Mouse (Mus musculus): ENCODE measurements around the gene Ptgr2.

DNA sequence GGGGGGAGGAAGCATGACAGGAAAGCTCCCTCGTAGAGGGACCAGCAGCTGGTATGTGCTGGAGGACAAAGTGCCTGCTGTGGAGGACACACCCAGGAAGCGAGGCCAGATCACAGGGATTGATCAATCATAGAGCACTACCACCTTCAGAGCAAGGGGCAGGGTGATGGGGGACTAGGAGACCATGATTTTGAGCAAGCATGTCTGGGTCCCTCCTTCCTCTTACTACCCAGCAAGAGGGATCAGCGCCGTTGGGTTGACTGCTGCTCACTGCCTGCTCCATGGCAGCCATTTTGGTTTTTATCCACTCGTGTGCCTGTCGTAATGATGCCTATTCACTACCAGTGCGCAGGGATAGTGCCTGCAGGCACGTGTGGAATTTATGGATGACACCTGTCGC, 79.3 kb downstream of the Ptgr2 start:
- TF ChIP-seq CTCF (IDR thresholded peaks at IDR 0.05; ENCODE audit: borderline replicate concordance, insufficient read depth, low read length) (no peak), POLR2A (IDR thresholded peaks at IDR 0.05; ENCODE audit: low read depth, low read length) (no peak)
